Mouse (Mus musculus) retina, embryonic 14.5 days (tissue): ENCODE measurements around the gene Tmpo.

ENCODE experiments used
- DNase-seq: peaks from one replicate; pipeline ENCODE4 v3.0.0-alpha.2; 2015; ENCODE audit warnings: low spot score

Tmpo gene

DNA sequence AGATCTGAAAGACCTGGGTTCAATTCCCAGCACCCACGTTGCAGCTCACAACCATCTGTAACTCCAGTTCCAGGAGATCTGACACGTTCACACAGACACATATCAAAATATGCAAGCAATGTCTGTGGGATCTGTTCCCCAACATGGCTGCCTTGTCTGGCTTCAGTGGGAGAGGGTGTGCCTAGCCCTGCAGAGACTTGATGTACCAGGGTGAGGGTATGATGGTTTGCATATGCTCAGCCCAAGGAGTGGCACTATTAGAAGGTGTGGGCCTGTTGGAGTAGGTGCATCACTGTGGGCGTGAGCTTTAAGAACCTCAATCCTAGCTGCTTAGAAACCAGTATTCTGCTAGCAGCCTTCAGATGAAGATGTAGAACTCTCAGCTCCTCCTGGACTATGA, 75.1 kb downstream of the Tmpo start:
- no peak for DNase-seq

- DNase-seq = no peak
These were observed 78.1 kb downstream of the Tmpo start for GRCm38 (mm10) chr10:91102799-91103590.

GRCm38 (mm10) chr10:91101936-91102335, 79.2 kb downstream of the Tmpo start:
- DNase-seq = no peak

DNA sequence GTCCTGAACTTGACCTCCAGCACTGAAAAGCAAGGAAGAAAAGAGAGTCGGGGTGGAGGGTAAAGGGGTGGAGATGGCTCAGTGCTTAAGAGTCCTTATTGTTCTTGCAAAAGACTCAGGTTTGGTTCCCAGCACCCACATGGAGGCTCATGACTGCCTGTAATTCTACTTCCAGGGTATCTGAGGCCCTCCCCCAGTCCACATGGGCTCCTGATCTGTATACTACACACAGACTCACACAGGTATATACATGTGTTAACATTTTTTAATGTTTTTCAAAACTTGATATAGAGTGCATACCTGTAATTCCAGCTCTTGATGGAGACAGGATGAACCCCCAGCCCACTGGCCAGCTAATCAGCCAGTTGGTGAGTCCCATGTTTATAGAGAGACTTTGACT, 81.0 kb downstream of the Tmpo start:
- no peak for DNase-seq

- no peak for DNase-seq
These were observed 83.1 kb downstream of the Tmpo start for GRCm38 (mm10) chr10:91098056-91098455.
